Mouse (Mus musculus): ENCODE measurements at regions not wholly inside any gene's neighbourhood (a gene's known extent, or its start where the extent isn't known, plus 50 kb on each side); places are given as distances from the start of the nearest gene placed in this dataset.

DNA sequence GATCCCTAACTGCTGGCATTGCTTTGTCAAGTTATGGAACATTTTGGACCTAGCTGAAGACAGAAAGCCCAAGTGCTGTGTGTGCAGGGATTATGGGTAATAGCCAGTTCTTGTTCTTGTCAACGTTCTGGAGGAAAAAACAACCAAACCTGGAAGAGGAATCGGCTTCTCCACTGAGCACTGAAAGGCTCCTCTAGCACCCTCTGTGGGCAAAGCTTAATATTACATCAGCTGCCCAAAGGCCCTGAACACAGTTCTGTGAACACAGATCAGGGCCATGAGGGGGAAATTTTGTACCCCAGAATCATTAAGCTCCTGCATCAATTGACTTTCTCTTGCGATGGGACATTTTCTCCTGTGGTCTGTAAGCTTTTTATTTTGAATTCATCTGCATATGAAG lies 112.9 kb upstream of the Map3k7 start:
- TF ChIP-seq EP300 (IDR thresholded peaks at IDR 0.05; ENCODE audit: low read depth in 1 of 2, low read length in 2 of 2) (no peak), CTCF (IDR thresholded peaks at IDR 0.05 in 2 of 3, conservative IDR thresholded peaks at IDR 0.05 in 1 of 3; ENCODE audit: control insufficient read depth in 1 of 3, insufficient read depth in 1 of 3, low read depth in 2 of 3, low read length in 3 of 3, poor library complexity in 1 of 3, severe bottlenecking in 1 of 3) (peak; percentile 11 to 25 (median 19); a peak in 1 of 6 replicates), USF1 (IDR thresholded peaks at IDR 0.05; ENCODE audit: low read depth, low read length) (no peak), POLR2A (IDR thresholded peaks at IDR 0.05; ENCODE audit: control insufficient read depth in 1 of 2, insufficient read depth in 1 of 2, low read depth in 1 of 2, low read length in 2 of 2, poor library complexity in 1 of 2) (no peak), ZKSCAN1 (IDR thresholded peaks at IDR 0.05; ENCODE audit: low read depth, low read length) (no peak), HCFC1 (IDR thresholded peaks at IDR 0.05; ENCODE audit: low read depth, low read length) (no peak), MEF2A (IDR thresholded peaks at IDR 0.05; ENCODE audit: extremely low read depth, insufficient replicate concordance, low read depth, low read length, poor library complexity, severe bottlenecking) (no peak), GATA1 (IDR thresholded peaks at IDR 0.05; ENCODE audit: low read depth, low read length) (no peak), USF2 (IDR thresholded peaks at IDR 0.05; ENCODE audit: borderline replicate concordance in 1 of 2, insufficient read depth in 1 of 2, low read depth in 1 of 2, low read length in 2 of 2) (no peak), MAZ (IDR thresholded peaks at IDR 0.05; ENCODE audit: low read depth, low read length) (no peak), MAFK (IDR thresholded peaks at IDR 0.05; ENCODE audit: borderline replicate concordance, low read depth, low read length) (no peak), NRF1 (IDR thresholded peaks at IDR 0.05; ENCODE audit: insufficient read depth, low read depth, low read length, poor library complexity, severe bottlenecking) (no peak)

Data from MEL (cell line).